Mouse (Mus musculus): ENCODE data around the gene H2afv.

DNA sequence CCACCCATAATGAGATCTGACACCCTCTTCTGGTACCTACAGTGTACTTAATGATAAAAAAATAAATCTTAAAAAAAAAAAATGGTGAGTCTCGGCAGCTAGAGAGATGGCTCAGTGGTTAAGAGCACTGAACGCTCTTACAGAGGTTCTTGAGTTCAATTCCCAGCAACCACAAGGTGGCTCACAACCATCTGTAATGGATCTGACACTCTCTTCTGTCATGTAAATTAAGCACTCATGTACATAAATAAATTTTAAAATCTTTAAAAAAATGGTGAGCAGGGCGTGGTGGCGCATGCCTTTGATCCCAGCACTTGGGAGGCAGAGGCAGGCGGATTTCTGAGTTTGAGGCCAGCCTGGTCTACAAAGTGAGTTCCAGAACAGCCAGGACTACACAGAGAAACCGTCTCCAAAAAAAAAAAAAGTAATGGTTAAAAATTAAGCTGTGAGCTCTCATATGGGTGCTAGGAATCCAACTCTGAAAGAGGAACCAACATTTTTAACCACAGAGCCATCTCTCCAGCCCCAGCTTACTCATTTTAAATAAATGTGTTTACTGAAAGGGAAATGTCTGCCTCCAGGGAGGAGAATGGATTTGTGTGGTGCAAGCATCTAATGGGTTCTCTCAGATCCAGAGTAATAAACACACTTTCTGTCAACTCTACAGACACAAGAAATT lies 19.1 kb upstream of the H2afv start:
- no peak for TF ChIP-seq MYOG (IDR thresholded peaks at IDR 0.05; ENCODE audit: control insufficient read depth, extremely low read depth, insufficient read length)
- TF ChIP-seq CTCF (IDR thresholded peaks at IDR 0.05; ENCODE audit: control insufficient read depth, insufficient read depth, insufficient read length), result no peak
